Mouse (Mus musculus) bone marrow, adult 2 months (tissue): ENCODE results near the gene Rnf157. TPM values are rescaled to one million over a fixed set of nuclear protein-coding genes. Genes with fewer than 3 reads are reported as not detected.

Experiments
- H3K27ac ChIP-seq: fragments of 200-500 bp; 2 replicates; pipeline ENCODE4 v1.5.1; 2012; ENCODE audit warnings: low read depth, mild to moderate bottlenecking, control low read depth, inconsistent platforms, low read length; ENCODE audit not compliant: control insufficient read depth, poor library complexity, insufficient read depth
- H3K4me1 ChIP-seq: fragments of 200-500 bp; 2 replicates; pipeline ENCODE4 v1.6.1; 2011; ENCODE audit warnings: low read length; ENCODE audit not compliant: control insufficient read depth, insufficient read depth
- H3K4me3 ChIP-seq: fragments of 200-500 bp; replicated peaks from 2 replicates; pipeline ENCODE3; 2011; ENCODE audit warnings: mild to moderate bottlenecking, low read depth, low read length, control low read depth; ENCODE audit not compliant: control insufficient read depth
- CTCF ChIP-seq: fragments of 200-500 bp; IDR thresholded peaks from 2 replicates; pipeline ENCODE4 v1.5.1; 2011; ENCODE audit warnings: low read length, control low read depth; ENCODE audit not compliant: control insufficient read depth, insufficient read depth
- POLR2A ChIP-seq: fragments of 200-500 bp; IDR thresholded peaks from 2 replicates; pipeline ENCODE4 v1.6.1; 2011; ENCODE audit warnings: low read depth, mild to moderate bottlenecking, control low read depth, low read length, borderline replicate concordance; ENCODE audit not compliant: control insufficient read depth
- WGBS: fragments of 180-500 bp; shearing (Covaris S2); methylation state at CpG from one replicate; pipeline ENCODE4 v1.1.7; 2018; 5-methylcytosine and 5-hydroxymethylcytosine counted together
- polyA plus RNA-seq: library from polyadenylated mRNA; stranded (reverse); fragments of >200 nt; gene quantifications from 2 replicates; pipeline ENCODE4 v1.2.4, GENCODE M21; 2011; ENCODE audit warnings: low replicate concordance; ENCODE audit not compliant: missing spikeins, insufficient read depth, insufficient read length

The Rnf157 gene
- polyA plus RNA-seq, 1 experiment: 14.2 TPM

- TF ChIP-seq POLR2A (no peak), CTCF (no peak)
- H3K27ac ChIP-seq: no peak overlapping the region
- WGBS: 3% methylated on average over 4 of the region's 4 CpGs
- H3K4me3 ChIP-seq: no peak overlapping the region
- peaks cover 2% of the 10 kb centered on the region; the same call in 1 of the 2 replicates for H3K4me1 ChIP-seq
Observed at GRCm38 (mm10) chr11:116400560-116400959, 12.3 kb downstream of the Rnf157 start.

- no peak overlapping the region for H3K4me3 ChIP-seq
- WGBS: 90% methylated on average over 11 of the region's 11 CpGs
- peaks cover 2% of the 10 kb centered on the region; the same call in 1 of the 2 replicates for H3K4me1 ChIP-seq
- TF ChIP-seq CTCF: no peak
- H3K27ac ChIP-seq: 0 out of 2 replicates have a peak overlapping the region, but pooled peaks have one; percentile 14
Observed at GRCm38 (mm10) chr11:116398348-116398677, 14.5 kb downstream of the Rnf157 start.

- H3K4me1 ChIP-seq: peaks cover 2% of the 10 kb centered on the region; the same call in 1 of the 2 replicates
- H3K27ac ChIP-seq: 0 out of 2 replicates have a peak overlapping the region, but pooled peaks have one; percentile 14
- 32% methylated on average over 8 of the region's 8 CpGs for WGBS
- no peak overlapping the region for H3K4me3 ChIP-seq
- TF ChIP-seq CTCF (no peak), POLR2A (no peak)
Observed at GRCm38 (mm10) chr11:116397517-116398347, 15.1 kb downstream of the Rnf157 start.

- no peak overlapping the region for H3K27ac ChIP-seq
- TF ChIP-seq CTCF: no peak
- no peak for TF ChIP-seq POLR2A
- H3K4me1 ChIP-seq: peaks cover 2% of the 10 kb centered on the region; the same call in 1 of the 2 replicates
- 85% methylated on average over 3 of the region's 3 CpGs for WGBS
- no peak overlapping the region for H3K4me3 ChIP-seq
Observed at GRCm38 (mm10) chr11:116396934-116397330, 15.9 kb downstream of the Rnf157 start.

- peaks cover 2% of the 10 kb centered on the region; the same call in 1 of the 2 replicates for H3K4me1 ChIP-seq
- TF ChIP-seq POLR2A (no peak), CTCF (no peak)
- no peak overlapping the region for H3K27ac ChIP-seq
- H3K4me3 ChIP-seq: no peak overlapping the region
- 81% methylated on average over 11 of the region's 11 CpGs for WGBS
Observed at GRCm38 (mm10) chr11:116396276-116396933, 16.4 kb downstream of the Rnf157 start.

- WGBS: 33% methylated on average over 4 of the region's 4 CpGs
- Histone ChIP-seq H3K27ac (peak overlapping the region; percentile 62), H3K4me1 (peaks cover 2% of the 10 kb centered on the region; the same call in 1 of the 2 replicates), H3K4me3 (peak overlapping the region; percentile 43)
- TF ChIP-seq POLR2A (no peak), CTCF (no peak)
Observed at GRCm38 (mm10) chr11:116394769-116395168, 18.1 kb downstream of the Rnf157 start.

- WGBS: 63% methylated on average over 14 of the region's 14 CpGs
- H3K27ac ChIP-seq: peak overlapping the region; percentile 28
- H3K4me1 ChIP-seq: no peaks in the 10 kb centered on the region
- H3K4me3 ChIP-seq: peak overlapping the region; percentile 37
- TF ChIP-seq POLR2A (no peak), CTCF (0 out of 2 replicates have a peak, but pooled peaks have one; percentile 7)
Observed at GRCm38 (mm10) chr11:116388841-116389480, 23.9 kb downstream of the Rnf157 start.

GRCm38 (mm10) chr11:116387086-116388071 is 25.5 kb downstream of the Rnf157 start:
- no peak overlapping the region for H3K4me3 ChIP-seq
- TF ChIP-seq CTCF (no peak), POLR2A (no peak)
- H3K27ac ChIP-seq: no peak overlapping the region
- no peaks in the 10 kb centered on the region for H3K4me1 ChIP-seq
- WGBS: 52% methylated on average over 16 of the region's 16 CpGs
